ENCODE assay signal across 13 mouse cellular contexts in genomic region chr13:107051342-107051741, GRCm38 (mm10).
"Had no signal": no experiment of that assay in that cellular context is flagged by ENCODE, and none has a peak within 500 bp of the region (broad histone marks: within the 10 kb centered on the region; RNA-seq: fewer than 3 reads in every experiment).

No protein-coding gene starts in this region.

- H3K4me2 ChIP-seq: kidney, embryonic 15.5 days; limb, embryonic 15.5 days; midbrain, embryonic 11.5 days; midbrain, embryonic 15.5 days; neural tube, embryonic 13.5 days had no signal

- H3K4me1 ChIP-seq: kidney, embryonic 15.5 days; limb, embryonic 15.5 days; midbrain, embryonic 15.5 days; neural tube, embryonic 13.5 days had no signal

- H3K36me3 ChIP-seq: kidney, embryonic 15.5 days; limb, embryonic 15.5 days; midbrain, embryonic 15.5 days; neural tube, embryonic 13.5 days had no signal

- DNase-seq: kidney, adult 2 months; kidney, postnatal 36 days; layer of hippocampus, adult 9-11 months; layer of hippocampus, postnatal 36 days; right cerebral cortex, postnatal 25 days; thymus, adult 18-20 months; thymus, postnatal 14 days had no signal

- H3K4me3 ChIP-seq: kidney, embryonic 15.5 days; limb, embryonic 15.5 days; midbrain, embryonic 15.5 days; neural tube, embryonic 13.5 days had no signal

- ATAC-seq: intestine, embryonic 16.5 days; midbrain, embryonic 15.5 days had no signal

- H3K27me3 ChIP-seq: kidney, embryonic 15.5 days; limb, embryonic 15.5 days; midbrain, embryonic 15.5 days; neural tube, embryonic 13.5 days had no signal

- H3K9ac ChIP-seq: kidney, embryonic 15.5 days; limb, embryonic 15.5 days; midbrain, embryonic 15.5 days; neural tube, embryonic 13.5 days had no signal

- H3K27ac ChIP-seq: kidney, embryonic 15.5 days; limb, embryonic 15.5 days; midbrain, embryonic 15.5 days; neural tube, embryonic 13.5 days had no signal

- H3K9me3 ChIP-seq: limb, embryonic 15.5 days had no signal
